Mouse (Mus musculus) A20 (cell line): Measurements from ENCODE around the gene Sdk2.

Experiments
- DNase-seq: peaks from one replicate; pipeline ENCODE4 v3.0.0-alpha.2; 2011; ENCODE audit warnings: low read depth, low spot score

Sdk2 gene

DNA sequence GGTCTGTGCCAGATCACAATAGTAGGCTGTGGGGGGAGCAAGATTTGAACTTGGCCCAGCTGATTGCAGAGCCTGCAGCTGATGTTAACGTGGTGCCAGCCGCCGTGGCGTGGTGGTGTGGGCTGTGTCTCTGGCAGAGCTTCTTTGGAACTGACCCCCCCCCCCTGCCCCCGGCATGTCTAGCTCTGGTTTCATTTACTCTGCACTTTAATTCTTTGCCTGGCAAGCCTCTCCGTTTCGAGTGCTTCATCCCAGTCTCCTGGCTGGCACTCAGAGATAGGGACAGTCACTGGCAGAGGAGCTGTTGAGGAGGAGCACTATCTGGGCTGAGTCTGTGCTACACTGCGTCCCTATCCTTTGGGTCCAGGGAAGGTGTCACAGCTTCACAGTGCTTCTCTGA is 75.0 kb downstream of the Sdk2 start:
- DNase-seq, result no peak

DNA sequence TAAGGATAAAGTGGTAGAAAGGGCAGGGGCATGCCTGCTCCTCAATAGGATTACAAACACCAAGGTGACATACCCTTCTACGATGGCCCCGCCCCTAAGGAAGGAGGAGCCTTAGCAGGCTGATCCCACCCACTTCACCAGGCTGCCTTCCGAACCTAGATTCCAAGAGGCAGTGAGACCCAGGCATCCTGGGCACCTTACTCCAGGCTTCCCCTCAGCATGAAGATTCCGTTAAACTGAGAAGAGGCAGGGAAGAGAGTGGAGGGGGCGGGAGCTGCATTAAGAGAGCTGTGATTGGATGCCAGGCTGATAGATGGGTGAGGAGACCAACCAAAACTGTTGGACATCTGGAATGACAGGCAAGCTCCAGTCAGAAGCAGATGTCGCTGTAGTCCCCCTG is 76.4 kb downstream of the Sdk2 start:
- peak; percentile 73 for DNase-seq

GRCm38 (mm10) chr11:113990065-113990464 is 76.8 kb downstream of the Sdk2 start:
- no peak for DNase-seq

DNA sequence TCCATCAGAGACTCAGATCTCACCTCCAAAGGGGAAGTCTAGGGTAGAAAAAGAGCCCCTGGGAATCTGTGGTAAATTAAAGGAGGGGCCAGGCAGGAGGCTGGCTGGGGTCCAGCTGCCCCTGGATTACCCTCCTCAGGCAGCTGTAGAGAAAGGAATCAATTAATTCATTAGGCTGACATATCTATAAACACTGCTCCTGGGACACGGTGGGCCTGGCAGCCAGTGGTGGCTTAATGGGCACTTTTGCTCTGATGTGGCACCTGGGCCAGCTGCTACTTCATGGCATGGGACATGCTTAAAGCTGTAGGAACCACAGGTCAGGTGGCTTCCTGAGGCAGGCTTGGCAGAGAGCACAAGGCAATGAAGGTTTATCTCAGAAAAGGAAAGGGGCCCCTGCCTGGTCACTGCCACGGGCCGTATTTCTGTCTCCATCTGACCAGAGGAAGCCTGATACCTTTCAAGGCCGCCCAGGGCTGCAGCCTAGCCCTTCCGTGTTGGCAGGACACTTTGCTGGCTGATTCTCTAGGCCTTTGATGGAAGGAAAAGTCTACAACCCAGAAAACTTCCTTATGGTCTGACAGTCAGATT is 80.9 kb downstream of the Sdk2 start:
- DNase-seq, result no peak

DNA sequence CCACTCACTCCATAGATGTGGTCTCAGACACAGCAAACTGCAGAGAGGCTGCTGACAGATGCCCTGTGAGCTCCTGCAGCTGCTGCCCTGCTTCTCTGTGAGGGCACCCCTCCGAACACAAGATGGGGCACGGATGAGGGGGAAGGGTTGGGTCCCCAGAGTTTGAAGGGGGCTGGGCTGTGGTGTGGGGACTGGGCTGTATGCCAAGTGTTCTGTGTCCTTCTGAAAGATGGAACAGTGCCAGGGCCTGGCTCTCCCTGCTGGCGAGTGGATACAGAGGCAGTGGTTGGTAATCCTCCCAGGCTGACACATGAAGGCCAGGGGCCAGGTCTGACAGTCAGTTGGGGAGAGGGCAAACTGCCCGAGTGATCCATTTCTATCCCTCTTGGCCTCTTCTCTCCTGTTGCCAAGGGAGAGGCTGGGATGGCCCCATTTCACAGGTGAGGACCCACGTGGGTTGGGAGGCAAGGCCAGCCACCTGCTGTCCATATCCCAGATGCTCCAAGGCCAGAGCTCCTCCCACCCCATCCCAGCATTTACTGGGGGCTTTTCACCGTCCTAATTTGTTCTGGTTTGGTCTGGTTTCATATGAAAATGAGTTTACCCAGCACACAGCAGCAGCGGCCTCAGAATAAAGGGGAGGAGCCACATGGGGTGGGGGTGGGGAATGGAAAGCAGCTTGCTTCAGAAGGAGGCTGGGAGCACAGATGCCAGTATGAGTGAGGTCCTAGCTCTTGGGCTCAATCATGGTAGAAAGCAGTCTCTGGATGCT is 84.9 kb downstream of the Sdk2 start:
- no peak for DNase-seq

- no peak for DNase-seq
Observed at GRCm38 (mm10) chr11:113981088-113981487, 85.8 kb downstream of the Sdk2 start.

GRCm38 (mm10) chr11:113978318-113978717 is 88.5 kb downstream of the Sdk2 start:
- DNase-seq, result no peak

- DNase-seq, result no peak
Observed at GRCm38 (mm10) chr11:113975667-113975970, 91.2 kb downstream of the Sdk2 start.

GRCm38 (mm10) chr11:113974876-113975666 is 91.8 kb downstream of the Sdk2 start:
- DNase-seq, result no peak

- no peak for DNase-seq
Observed at GRCm38 (mm10) chr11:113972517-113972872, 94.4 kb downstream of the Sdk2 start.

DNA sequence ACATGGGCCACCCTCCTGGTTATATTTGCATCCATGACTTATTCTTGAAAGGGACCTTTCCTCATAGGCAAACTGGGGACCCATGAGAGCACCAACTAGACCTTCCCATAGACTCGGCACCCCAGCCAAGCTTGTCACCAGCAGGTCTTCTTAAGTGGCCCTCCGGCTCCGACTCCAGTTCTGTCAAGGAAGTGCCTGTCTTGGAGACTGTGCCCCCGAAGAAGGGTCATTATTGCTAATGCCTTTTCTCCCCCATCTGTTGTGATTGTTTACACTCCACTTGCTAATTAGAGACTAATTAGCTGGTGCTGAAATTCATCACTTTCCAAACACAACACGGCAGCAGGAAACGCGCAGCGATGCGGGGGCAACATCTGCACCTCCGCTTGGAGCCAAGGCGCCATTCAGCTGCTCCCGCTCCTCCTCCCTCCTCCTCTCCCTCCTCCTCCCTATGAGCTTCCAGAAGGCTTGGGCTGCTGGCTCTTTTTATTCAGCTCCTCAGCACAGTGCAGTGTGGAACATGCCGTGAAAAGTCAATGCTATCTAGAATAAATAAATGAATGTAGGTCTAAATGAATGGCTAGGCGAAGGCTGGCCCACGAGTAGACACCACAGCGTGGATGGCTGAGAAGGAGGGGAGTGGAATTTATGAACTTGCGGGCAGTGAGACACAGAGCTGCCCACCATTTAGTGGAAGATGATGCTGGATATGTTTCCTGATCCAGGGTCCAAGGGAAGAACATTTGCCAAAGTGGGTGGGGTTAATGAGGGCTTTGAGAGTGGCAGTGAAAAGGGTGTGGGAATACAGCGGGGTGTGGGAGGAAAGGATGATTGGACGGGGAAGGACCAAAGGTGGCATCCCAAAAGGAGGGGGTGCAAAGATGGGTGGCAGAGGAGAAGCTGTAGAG is 95.0 kb downstream of the Sdk2 start:
- no peak for DNase-seq

GRCm38 (mm10) chr11:113970026-113970425 is 96.8 kb downstream of the Sdk2 start:
- DNase-seq, result no peak

DNA sequence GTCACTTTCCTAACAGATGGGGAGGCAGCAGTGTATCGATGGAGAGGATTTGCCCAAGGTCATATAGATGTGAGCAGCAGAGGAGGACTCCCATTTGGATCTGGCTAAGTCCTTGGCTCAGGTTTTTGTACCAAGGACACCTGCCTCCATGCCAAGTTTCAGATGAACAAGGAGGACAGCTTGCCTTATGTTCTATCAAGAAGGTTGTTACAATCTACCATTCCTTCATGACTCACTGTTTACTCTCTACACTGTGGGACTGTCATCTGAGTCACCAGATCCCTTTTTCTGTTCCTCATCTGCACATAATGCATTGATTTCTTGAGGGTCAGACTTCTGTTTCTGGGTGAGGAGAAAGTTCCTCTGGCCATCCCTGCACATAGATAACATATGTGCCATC is 101.6 kb downstream of the Sdk2 start:
- no peak for DNase-seq

DNA sequence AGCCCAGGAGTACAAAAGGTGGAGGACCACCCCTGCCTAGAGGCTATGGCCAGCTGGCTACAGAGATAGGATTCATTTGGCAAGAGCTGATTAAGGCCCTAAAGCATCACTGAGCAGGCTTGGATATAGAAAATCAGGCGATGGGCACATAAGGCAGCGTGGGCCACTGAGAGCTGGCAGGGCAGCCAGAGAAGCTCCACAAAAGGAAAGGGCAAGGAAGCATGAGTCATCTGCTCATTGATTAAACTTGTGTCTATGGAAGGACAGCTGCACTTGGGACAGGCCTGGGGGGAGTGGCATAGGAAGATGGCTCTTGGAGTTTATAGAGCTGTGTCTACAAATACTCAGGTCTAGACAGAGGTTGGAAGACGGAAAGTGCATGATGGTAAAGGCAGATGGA is 104.1 kb downstream of the Sdk2 start:
- no peak for DNase-seq

DNA sequence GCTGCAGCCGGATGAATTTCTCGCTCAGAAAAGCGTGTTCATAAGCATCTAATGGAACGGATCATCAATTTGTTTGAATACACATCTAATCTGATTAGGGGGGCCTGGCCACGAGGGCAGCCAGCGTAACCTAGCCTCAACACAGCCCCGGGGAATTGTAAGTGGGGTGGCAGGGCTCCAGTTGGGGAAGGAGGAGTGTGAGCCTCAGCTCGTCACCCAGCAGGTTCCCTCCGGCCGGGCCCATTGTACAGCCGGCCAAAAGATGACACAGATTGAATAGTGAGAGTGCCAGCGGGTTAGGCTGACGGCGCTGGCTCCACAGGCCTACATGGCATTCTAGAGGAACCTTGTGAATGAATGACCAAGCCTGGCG is 115.2 kb downstream of the Sdk2 start:
- DNase-seq, result no peak

DNA sequence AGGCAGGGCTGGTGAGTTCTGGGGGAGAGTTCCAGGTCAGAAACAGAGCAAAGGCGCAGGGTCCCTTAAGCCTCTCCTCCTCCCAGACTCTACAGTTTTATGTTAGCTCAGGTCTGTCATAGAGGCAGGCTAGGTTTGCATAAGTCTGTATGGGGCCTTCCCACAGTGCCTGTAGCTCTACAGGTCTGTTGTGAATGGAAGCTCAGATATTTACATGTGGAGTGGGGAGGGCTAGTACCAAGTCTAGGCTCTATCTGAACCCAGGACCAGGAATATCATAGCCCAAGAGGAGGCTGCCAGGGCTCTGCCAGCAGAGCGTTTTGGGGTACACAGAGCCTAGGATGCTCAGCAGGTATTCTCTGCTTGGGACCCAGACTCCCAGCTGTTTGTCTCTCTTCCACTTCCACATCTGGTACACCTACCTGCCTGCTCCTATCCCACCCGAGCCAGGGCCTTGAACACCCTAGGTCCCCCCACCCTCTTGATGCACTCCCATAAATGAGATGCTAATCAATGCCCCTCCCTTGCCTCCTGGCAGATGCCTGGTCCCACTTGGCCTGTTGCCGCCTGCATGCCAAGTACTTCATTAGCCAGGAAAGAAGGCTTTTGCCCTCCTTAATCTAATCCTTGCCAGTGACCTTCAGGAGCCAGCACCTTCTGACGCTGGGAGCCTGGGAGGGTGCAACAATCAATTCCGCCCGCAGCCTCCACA is 115.8 kb downstream of the Sdk2 start:
- no peak for DNase-seq

GRCm38 (mm10) chr11:113948676-113949075 is 118.2 kb downstream of the Sdk2 start:
- DNase-seq, result no peak

GRCm38 (mm10) chr11:113942101-113942735 is 124.6 kb downstream of the Sdk2 start:
- DNase-seq, result no peak

- no peak for DNase-seq
Observed at GRCm38 (mm10) chr11:113933678-113934077, 133.2 kb downstream of the Sdk2 start.

- no peak for DNase-seq
Observed at GRCm38 (mm10) chr11:113932909-113933308, 133.9 kb downstream of the Sdk2 start.

GRCm38 (mm10) chr11:113931701-113932100 is 135.1 kb downstream of the Sdk2 start:
- no peak for DNase-seq
